Mouse (Mus musculus): ENCODE data around the gene Gm48551.

Gene Gm48551

DNA sequence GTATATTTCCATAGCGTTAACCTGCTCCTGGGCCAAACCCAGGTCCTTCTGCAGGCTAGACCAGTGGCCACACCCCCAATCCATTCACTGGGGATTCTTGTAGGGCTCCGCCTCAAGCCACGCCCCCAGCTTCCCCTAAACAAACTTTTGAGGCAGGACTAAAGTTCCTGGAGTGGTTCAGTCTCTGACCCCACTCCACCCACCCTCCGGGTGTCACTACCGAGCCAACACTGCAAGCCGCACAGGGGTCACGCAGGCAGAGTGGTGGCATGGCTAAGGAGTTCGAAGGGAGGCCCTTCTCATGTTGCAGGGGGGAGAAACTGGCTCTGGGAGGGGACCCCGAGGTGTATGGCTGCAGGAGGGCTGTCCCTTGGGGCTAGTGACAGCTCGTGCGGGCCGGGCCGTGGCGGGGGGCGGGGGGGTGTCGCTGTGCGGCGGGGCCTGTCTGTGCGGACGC is 45.4 kb downstream of the Gm48551 start:
- DNase-seq (ENCODE audit: low spot score in 2 of 2): peak; percentile 80

DNA sequence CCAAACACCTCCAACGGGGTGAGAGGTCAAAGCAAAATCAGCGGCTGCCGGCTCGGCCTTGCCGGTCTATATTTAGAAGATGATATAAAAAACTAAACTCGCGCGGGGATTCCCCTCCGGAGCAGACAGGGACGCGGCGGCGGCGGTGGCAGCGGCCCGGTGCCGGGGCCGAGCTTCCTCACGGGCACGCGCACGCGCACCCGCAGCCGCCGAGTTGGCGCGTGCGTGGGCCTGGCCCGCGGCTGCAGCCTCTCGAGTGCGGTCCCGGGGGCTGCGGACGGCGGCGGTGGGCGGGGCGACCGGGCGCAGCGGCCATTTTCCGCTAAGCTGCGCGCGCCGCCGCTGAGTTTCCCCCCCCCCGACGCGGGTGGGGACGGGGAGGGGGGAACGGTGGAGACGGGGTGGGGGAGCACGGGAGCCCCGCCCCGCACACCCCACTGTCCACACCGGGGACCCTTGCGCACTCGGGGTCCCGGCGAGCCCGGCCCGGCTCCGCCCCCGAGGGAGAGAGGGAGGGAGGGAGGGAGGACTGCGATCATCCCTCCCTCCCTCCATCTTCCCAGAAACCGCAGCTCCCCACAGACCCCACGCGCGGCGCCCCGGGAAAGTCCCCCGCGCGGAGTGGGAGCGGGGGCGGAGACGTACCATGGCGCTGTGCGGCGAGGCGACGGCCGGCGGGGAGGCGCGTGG is 46.0 kb downstream of the Gm48551 start:
- peak; percentile 74 to 79 for DNase-seq (ENCODE audit: low spot score in 2 of 2)

DNA sequence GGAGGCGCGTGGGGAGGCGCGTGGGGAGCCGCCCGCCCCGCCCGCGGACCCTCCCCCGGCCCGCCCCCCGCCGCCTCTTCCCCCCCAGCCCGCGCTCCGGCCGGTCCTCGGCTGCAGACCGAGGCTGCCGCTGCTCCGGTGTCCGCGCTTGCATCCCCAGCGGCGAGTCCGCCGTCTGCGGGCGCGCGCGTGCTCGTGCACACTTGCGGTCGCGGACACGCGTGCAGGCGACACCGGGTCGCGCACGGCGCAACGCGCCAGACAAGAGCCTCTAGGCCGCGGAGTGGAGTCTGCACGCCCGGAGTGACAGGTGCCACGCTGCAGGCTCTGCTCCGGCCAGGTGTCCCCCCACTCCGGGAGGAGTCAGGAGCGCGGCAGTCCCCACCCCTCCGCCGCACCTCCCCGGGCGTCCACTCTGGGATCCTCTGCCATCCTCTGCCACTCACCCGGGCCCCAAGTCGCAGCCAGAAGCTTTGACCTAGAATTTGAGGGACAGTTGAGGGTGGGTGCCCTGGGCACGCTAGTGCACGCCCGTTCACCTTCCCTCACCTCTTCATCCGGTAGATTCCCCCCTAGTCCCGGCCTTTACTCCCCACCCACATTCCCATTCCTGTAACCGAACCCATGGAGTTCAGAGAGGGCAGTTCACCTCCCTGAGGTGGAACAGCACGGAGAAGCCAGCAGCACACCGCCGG is 46.7 kb downstream of the Gm48551 start:
- DNase-seq (ENCODE audit: low spot score in 2 of 2): peak; percentile 61

DNA sequence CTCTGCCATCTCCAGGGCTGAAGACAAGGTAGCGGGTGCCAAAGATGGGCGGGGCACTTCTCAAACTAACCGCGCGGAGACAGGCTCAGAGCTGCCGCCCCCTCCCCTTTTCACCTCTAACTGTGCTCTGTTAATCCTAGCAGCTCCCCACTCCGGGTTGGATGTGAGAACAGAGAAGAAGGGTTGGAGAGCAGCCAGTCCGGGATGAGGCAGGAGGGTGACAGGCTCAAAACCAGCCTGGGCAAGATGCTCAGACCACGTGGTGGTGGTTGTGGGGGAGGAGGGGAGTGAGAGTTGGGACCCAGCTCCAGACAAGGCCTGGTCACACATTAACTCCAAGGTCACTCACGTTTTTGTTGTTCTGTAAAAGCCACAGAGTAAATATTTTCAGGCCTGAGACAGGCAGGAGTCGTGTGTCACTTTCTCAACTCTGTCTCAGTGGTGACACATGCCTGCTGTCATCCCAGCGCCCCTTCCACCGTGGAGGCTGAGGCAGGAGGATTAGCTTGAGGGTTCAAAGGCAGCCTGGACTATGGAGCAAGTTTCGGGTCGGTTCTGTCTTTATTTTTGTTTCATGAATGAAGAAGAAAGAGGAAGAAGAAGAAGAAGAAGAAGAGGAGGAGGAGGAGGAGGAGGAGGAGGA is 47.4 kb downstream of the Gm48551 start:
- DNase-seq (ENCODE audit: low spot score in 2 of 2): peak; percentile 20 to 58

DNA sequence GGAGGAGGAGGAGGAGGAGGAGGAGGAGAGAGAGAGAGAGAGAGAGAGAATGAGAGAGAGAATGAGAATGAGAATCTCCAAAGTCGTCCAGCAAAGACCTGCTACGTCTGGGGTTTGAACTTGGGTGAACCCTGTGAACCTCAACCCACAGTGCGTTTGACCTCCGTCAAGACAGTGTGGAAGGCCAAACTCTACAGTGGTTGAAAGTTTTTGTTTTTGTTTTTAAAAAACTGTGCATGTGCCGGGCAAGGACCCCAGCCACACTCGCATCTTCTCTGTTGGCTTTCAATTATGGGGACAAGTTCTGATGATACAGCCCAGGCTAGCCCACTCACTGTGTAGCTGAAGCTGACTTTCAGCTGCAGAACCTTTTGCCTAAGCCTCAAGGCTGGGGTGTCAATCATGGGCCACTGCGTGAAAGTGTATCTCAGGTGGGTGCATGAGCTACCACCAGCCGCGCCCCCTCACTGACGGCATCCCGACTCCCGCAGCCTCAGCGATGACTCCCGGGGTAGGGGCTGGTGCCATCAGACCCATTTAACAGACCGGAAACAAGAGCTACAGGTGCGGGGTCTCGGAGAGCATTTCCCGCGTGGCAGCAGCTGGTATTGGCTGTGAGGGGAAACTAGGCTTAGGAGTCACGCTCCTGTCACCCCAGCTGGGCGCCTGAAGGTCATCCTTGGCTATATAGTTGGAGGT is 48.1 kb downstream of the Gm48551 start:
- DNase-seq (ENCODE audit: low spot score in 2 of 2): peak; percentile 22 to 58

DNA sequence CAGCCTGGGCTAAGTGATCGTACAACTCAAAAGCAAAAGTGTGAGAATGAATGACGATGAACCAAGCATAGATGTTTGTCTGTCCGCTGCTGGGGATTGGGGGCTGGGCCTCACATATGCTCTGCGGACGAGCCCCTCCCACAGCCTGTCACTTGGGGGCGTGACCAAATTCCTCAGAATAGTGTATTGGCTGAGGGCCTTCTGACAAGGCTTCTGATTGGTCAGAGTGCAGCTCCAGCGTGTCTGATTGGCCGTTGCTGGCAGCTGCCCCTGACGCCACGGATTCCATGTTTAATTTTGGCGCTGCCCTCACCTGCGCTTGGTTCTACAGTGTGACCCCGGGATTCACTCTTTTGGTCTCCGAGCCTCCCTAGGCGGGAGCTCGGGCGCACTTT is 48.6 kb downstream of the Gm48551 start:
- peak; percentile 89 to 91 for DNase-seq (ENCODE audit: low spot score in 2 of 2)

DNA sequence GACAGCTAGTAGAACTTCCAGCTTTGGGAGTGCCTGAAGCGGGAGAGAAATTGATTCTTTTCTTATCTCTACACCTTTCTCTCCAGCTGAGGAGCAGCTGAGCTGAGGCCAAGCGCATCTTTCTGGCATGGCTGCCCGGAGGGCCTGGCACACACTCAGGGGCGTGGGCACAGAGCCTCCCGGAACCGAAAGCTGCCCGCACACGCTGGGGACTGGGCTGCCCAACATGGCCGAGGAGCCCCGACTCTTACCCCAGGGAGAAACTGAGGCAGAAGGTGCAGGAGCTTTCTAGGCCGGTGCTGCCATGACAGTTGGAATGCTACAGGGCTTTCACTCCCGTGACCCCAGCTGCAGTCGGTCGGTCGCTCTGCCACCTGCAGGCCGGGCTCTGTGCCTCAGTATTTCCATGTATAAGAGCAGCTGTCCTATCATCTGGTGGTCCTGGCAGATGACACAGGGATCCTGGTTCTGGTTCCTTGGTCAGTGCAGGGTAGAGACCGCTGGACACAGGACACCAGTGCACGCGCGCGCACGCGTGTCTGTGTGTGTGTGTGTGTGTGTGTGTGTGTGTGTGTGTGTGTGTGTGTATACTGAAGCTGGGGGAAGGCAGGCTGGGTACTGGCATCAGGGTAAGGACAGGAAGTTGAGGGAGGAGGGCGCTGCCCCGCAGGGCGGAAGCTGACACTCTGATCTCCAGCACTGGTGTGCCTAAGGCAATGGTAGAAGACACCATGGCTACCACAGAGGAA is 49.4 kb downstream of the Gm48551 start:
- peak; percentile 35 to 57 for DNase-seq (ENCODE audit: low spot score in 2 of 2)

GRCm38 (mm10) chr10:81434361-81435263 is 50.3 kb downstream of the Gm48551 start:
- peak; percentile 19 to 55 for DNase-seq (ENCODE audit: low spot score in 2 of 2)

GRCm38 (mm10) chr10:81435436-81435835 is 51.2 kb downstream of the Gm48551 start:
- peak; percentile 62 to 70 for DNase-seq (ENCODE audit: low spot score in 2 of 2)

GRCm38 (mm10) chr10:81441019-81441418 is 56.8 kb downstream of the Gm48551 start:
- DNase-seq (ENCODE audit: low spot score in 2 of 2): no peak

Data from urinary bladder, postnatal 4 days (tissue).